Mouse (Mus musculus) urinary bladder, adult 2 months (tissue): Measurements from ENCODE around the gene Lmna. TPM values are rescaled to one million over a fixed set of nuclear protein-coding genes. Genes with fewer than 3 reads are reported as not detected.
A peak's percentile ranks its signal among the peaks of the same experiment; 100 is the strongest.

Experiments
- DNase-seq: peaks from one replicate; pipeline ENCODE4 v3.0.0; 2022; ENCODE audit warnings: low spot score
- polyA plus RNA-seq: library from polyadenylated mRNA; depleted of rRNA; stranded (reverse); fragments of >200 nt; gene quantifications from 2 replicates; pipeline ENCODE4 v1.2.3, GENCODE M21; 2012

Lmna gene
- polyA plus RNA-seq, 1 experiment: 171 TPM

- no peak for DNase-seq
Observed at GRCm38 (mm10) chr3:88470943-88471479, 38.7 kb downstream of the Lmna start.

GRCm38 (mm10) chr3:88469466-88469865, 40.3 kb downstream of the Lmna start:
- DNase-seq: no peak

GRCm38 (mm10) chr3:88467116-88467824, 42.5 kb downstream of the Lmna start:
- DNase-seq: peak; percentile 82

GRCm38 (mm10) chr3:88465127-88465526, 44.6 kb downstream of the Lmna start:
- no peak for DNase-seq

- DNase-seq: no peak
Observed at GRCm38 (mm10) chr3:88464425-88464824, 45.3 kb downstream of the Lmna start.

GRCm38 (mm10) chr3:88460983-88461696, 48.6 kb downstream of the Lmna start, which contains the start of gene Sema4a:
TSS of gene Sema4a (minus strand) at chr3:88461182.
- no peak for DNase-seq

GRCm38 (mm10) chr3:88460029-88460428, 49.7 kb downstream of the Lmna start:
- DNase-seq: no peak

- DNase-seq: no peak
Observed at GRCm38 (mm10) chr3:88458778-88459219, 51.0 kb downstream of the Lmna start.

GRCm38 (mm10) chr3:88456746-88457532, 52.8 kb downstream of the Lmna start:
- DNase-seq: no peak

- DNase-seq: no peak
Observed at GRCm38 (mm10) chr3:88456313-88456712, 53.4 kb downstream of the Lmna start.

GRCm38 (mm10) chr3:88455588-88456264, 54.0 kb downstream of the Lmna start:
- peak; percentile 63 for DNase-seq

- no peak for DNase-seq
Observed at GRCm38 (mm10) chr3:88454762-88455587, 54.8 kb downstream of the Lmna start.

- DNase-seq: no peak
Observed at GRCm38 (mm10) chr3:88453986-88454385, 55.8 kb downstream of the Lmna start.

- DNase-seq: no peak
Observed at GRCm38 (mm10) chr3:88453369-88453768, 56.4 kb downstream of the Lmna start.

GRCm38 (mm10) chr3:88452716-88453115, 57.0 kb downstream of the Lmna start:
- no peak for DNase-seq

- DNase-seq: no peak
Observed at GRCm38 (mm10) chr3:88452246-88452645, 57.5 kb downstream of the Lmna start.

GRCm38 (mm10) chr3:88450379-88451131, 59.2 kb downstream of the Lmna start:
- no peak for DNase-seq

GRCm38 (mm10) chr3:88449395-88450023, 60.2 kb downstream of the Lmna start:
- DNase-seq: no peak

- no peak for DNase-seq
Observed at GRCm38 (mm10) chr3:88448443-88448842, 61.3 kb downstream of the Lmna start.
